Mouse (Mus musculus): ENCODE measurements around the gene Pwp2.

Gene Pwp2

GRCm38 (mm10) chr10:78170445-78170844, 14.5 kb downstream of the Pwp2 start:
- DNase-seq, result peak; percentile 55

- DNase-seq, result peak; percentile 100
These were observed 15.5 kb downstream of the Pwp2 start, which contains the start of gene D10Jhu81e for GRCm38 (mm10) chr10:78169281-78170042. Gene D10Jhu81e (minus strand): TSS chr10:78169782.

- peak; percentile 62 for DNase-seq
These were observed 16.2 kb downstream of the Pwp2 start for GRCm38 (mm10) chr10:78168792-78169191.

GRCm38 (mm10) chr10:78167775-78168174, 17.2 kb downstream of the Pwp2 start:
- DNase-seq, result no peak

GRCm38 (mm10) chr10:78167333-78167732, 17.6 kb downstream of the Pwp2 start:
- DNase-seq, result peak; percentile 72

- DNase-seq, result no peak
These were observed 19.5 kb downstream of the Pwp2 start for GRCm38 (mm10) chr10:78165256-78166005.

- DNase-seq, result peak; percentile 85
These were observed 20.2 kb downstream of the Pwp2 start for GRCm38 (mm10) chr10:78164786-78165185.

GRCm38 (mm10) chr10:78163923-78164322, 21.0 kb downstream of the Pwp2 start:
- peak; percentile 82 for DNase-seq

- DNase-seq, result no peak
These were observed 21.7 kb downstream of the Pwp2 start for GRCm38 (mm10) chr10:78163241-78163640.

GRCm38 (mm10) chr10:78162646-78163045, 22.3 kb downstream of the Pwp2 start:
- DNase-seq, result no peak

GRCm38 (mm10) chr10:78161096-78161495, 23.9 kb downstream of the Pwp2 start:
- no peak for DNase-seq

- DNase-seq, result no peak
These were observed 24.4 kb downstream of the Pwp2 start for GRCm38 (mm10) chr10:78160369-78161095.

- DNase-seq, result peak; percentile 89
These were observed 25.0 kb downstream of the Pwp2 start for GRCm38 (mm10) chr10:78159906-78160305.

GRCm38 (mm10) chr10:78159252-78159878, 25.6 kb downstream of the Pwp2 start:
- peak; percentile 70 for DNase-seq

GRCm38 (mm10) chr10:78158041-78158440, 26.9 kb downstream of the Pwp2 start:
- DNase-seq, result no peak

- DNase-seq, result no peak
These were observed 28.0 kb downstream of the Pwp2 start for GRCm38 (mm10) chr10:78156926-78157325.

GRCm38 (mm10) chr10:78148834-78149766, 35.8 kb downstream of the Pwp2 start:
- DNase-seq, result no peak

- no peak for DNase-seq
These were observed 37.0 kb downstream of the Pwp2 start for GRCm38 (mm10) chr10:78147908-78148441.

- no peak for DNase-seq
These were observed 41.0 kb downstream of the Pwp2 start for GRCm38 (mm10) chr10:78143727-78144505.

GRCm38 (mm10) chr10:78140843-78141242, 44.1 kb downstream of the Pwp2 start:
- DNase-seq, result no peak

- no peak for DNase-seq
These were observed 44.7 kb downstream of the Pwp2 start for GRCm38 (mm10) chr10:78140251-78140600.

Measured in cerebellum, adult 9-10 months (tissue).